ENCODE assay signal across 12 mouse cellular contexts in genomic region chr13:103430589-103430988, GRCm38 (mm10).
DNase-seq lines count a peak whose midpoint lies in the region; ATAC-seq and TF ChIP-seq lines count a peak whose summit lies in the region.
"Had no signal": no experiment of that assay in that cellular context is flagged by ENCODE, and none has a peak within 500 bp of the region (broad histone marks: within the 10 kb centered on the region; RNA-seq: fewer than 3 reads in every experiment).

No protein-coding gene starts in this region.

- no peaks in the 10 kb centered on the region for H3K36me3 ChIP-seq in heart, embryonic 10.5 days
- no peaks in the 10 kb centered on the region for H3K36me3 ChIP-seq in embryonic facial prominence, embryonic 10.5 days (replicated peaks)
- no peaks in the 10 kb centered on the region for H3K36me3 ChIP-seq in intestine, postnatal 0 days (ENCODE audit: control insufficient read depth, insufficient read depth)

- H3K4me3 ChIP-seq in heart, embryonic 10.5 days, result no peak overlapping the region
- H3K4me3 ChIP-seq in embryonic facial prominence, embryonic 10.5 days, result no peak overlapping the region
- no peak overlapping the region for H3K4me3 ChIP-seq in intestine, postnatal 0 days (ENCODE audit: low read depth, low read length)

- no peak for ATAC-seq in intestine, postnatal 0 days

- no peaks in the 10 kb centered on the region for H3K27me3 ChIP-seq in heart, embryonic 10.5 days (ENCODE audit: insufficient read depth, poor library complexity, severe bottlenecking)
- no peaks in the 10 kb centered on the region for H3K27me3 ChIP-seq in embryonic facial prominence, embryonic 10.5 days (replicated peaks; ENCODE audit: low read depth, poor library complexity, severe bottlenecking)
- H3K27me3 ChIP-seq in intestine, postnatal 0 days (replicated peaks; ENCODE audit: control insufficient read depth, insufficient read depth, low read length), result no peaks in the 10 kb centered on the region
- H3K27me3 ChIP-seq: CH12.LX had no signal

- H3K4me2 ChIP-seq in intestine, postnatal 0 days (replicated peaks; ENCODE audit: low read depth), result no peak overlapping the region

- peak; percentile 52 for DNase-seq in heart, adult 8-10 months (ENCODE audit: low spot score)
- DNase-seq in heart, embryonic 10.5 days (ENCODE audit: low spot score), result no peak
- peak; percentile 85 for DNase-seq in brain, adult 2 months (ENCODE audit: low read depth, low spot score)
- DNase-seq in cerebellum, adult 18-20 months, result peak; percentile 7 to 31
- DNase-seq in layer of hippocampus, adult 9-11 months, result peak; percentile 77
- no peak for DNase-seq in gastrocnemius, postnatal 25 days
- no peak for DNase-seq in embryonic facial prominence, embryonic 10.5 days (ENCODE audit: low spot score)
- DNase-seq: adrenal gland, adult 8-10 months; gastrocnemius, postnatal 14 days; thymus, adult 18-20 months had no signal

- TF ChIP-seq CTCF in intestine, postnatal 0 days (IDR thresholded peaks at IDR 0.05; ENCODE audit: low read depth), result no peak

- H3K9ac ChIP-seq in intestine, postnatal 0 days (ENCODE audit: low read depth, low read length), result no peak overlapping the region

- no peaks in the 10 kb centered on the region for H3K9me3 ChIP-seq in heart, embryonic 10.5 days
- no peaks in the 10 kb centered on the region for H3K9me3 ChIP-seq in embryonic facial prominence, embryonic 10.5 days
- H3K9me3 ChIP-seq in intestine, postnatal 0 days (ENCODE audit: control insufficient read depth), result no peaks in the 10 kb centered on the region

- no peak overlapping the region for H3K27ac ChIP-seq in heart, embryonic 10.5 days
- no peak overlapping the region for H3K27ac ChIP-seq in embryonic facial prominence, embryonic 10.5 days (replicated peaks)
- no peak overlapping the region for H3K27ac ChIP-seq in intestine, postnatal 0 days (ENCODE audit: low read depth, low read length)

- 0 out of 2 replicates have a peak, but pooled peaks cover 5% of the 10 kb centered on the region for H3K4me1 ChIP-seq in heart, embryonic 10.5 days
- no peaks in the 10 kb centered on the region for H3K4me1 ChIP-seq in embryonic facial prominence, embryonic 10.5 days
- no peaks in the 10 kb centered on the region for H3K4me1 ChIP-seq in intestine, postnatal 0 days (replicated peaks; ENCODE audit: control insufficient read depth, insufficient read depth, low read length)

- WGBS in heart, embryonic 10.5 days, result 73% methylated on average over 3 of the region's 3 CpGs
- WGBS in embryonic facial prominence, embryonic 10.5 days, result 90% methylated on average over 3 of the region's 3 CpGs
- WGBS in intestine, postnatal 0 days, result 74% methylated on average over 3 of the region's 3 CpGs

Comparison
In these comparisons a context has a peak if more than half of its experiments do, and no peak if none do; other contexts are left out.
1. DNase-seq: peak in heart, adult 8-10 months (single experiment), brain, adult 2 months (single experiment), cerebellum, adult 18-20 months (2 of 2) and layer of hippocampus, adult 9-11 months (single experiment); none in heart, embryonic 10.5 days (single experiment), gastrocnemius, postnatal 25 days (single experiment) and embryonic facial prominence, embryonic 10.5 days (single experiment).